Mouse (Mus musculus) left cerebral cortex, adult 2 months (tissue): ENCODE results near the gene Sfxn2. TPM values are rescaled to one million over a fixed set of nuclear protein-coding genes. Genes with fewer than 3 reads are reported as not detected.

Experiments
- DNase-seq, 2 experiments: peaks; one replicate each; pipeline ENCODE4 v3.0.0; 2021 to 2022; ENCODE audit warnings: low spot score in 2 of 2, mixed read lengths in 1 of 2; ENCODE audit errors: extremely low spot score in 1 of 2
- H3K27ac ChIP-seq: fragments of 200-600 bp; 2 replicates; pipeline ENCODE4 v1.8.1; 2022
- H3K4me3 ChIP-seq: fragments of 200-600 bp; 2 replicates; pipeline ENCODE4 v1.8.1; 2022
- CTCF ChIP-seq: fragments of 200-600 bp; IDR thresholded peaks from 2 replicates; pipeline ENCODE4 v1.8.1; 2022; ENCODE audit warnings: antibody characterized with exemption, mild to moderate bottlenecking, moderate library complexity
- intact Hi-C: fragments of 180-260 bp; cut with DNase I; formaldehyde crosslinking; loops from one replicate; pipeline ENCODE4 v1.15.1; 2025
- total RNA-seq, 2 experiments: library from RNA; stranded (reverse); gene quantifications; 2 replicates each; pipeline ENCODE4 v1.2.3; 2021

The Sfxn2 gene
- total RNA-seq, 2 experiments from 2014 or later: 4.6 to 7.4 TPM

DNA sequence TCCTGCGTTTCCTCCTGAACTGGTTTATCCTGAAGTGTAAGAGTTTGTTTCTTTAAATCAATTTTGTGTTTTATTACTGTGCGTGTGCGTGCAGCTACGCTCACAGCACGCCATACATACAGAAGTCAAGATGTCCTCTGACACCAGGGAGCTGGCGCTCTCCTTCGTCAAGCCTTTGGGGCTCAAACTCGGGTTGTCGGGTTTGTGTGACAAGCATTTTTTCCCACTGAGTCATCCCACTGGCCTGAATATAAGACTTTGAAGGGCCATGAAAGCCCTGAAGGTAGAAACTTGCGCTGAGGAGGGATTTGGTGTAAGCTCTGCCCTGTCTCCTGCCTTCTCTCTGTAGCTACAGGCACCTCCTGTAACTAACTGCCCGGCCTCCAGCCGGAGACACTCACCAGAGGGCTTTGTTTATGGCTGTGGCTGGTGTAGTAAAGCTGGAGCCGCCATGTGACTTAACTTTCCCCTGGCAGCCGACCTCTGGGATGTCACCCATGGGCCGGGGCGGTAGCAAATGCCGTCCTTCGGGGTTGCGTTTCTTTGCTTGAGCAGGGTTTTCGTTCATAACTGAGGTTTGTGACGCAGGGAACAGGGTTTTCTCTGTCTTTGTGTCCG, 69.1 kb downstream of the Sfxn2 start:
- peak overlapping the region; percentile 69 for H3K27ac ChIP-seq
- no peak for TF ChIP-seq CTCF
- no peak overlapping the region for H3K4me3 ChIP-seq
- DNase-seq: no peak
- intact Hi-C loops: loop anchor here (5.0 kb wide), 1 partner anchor 40 kb away; no protein-coding TSS in a partner anchor

DNA sequence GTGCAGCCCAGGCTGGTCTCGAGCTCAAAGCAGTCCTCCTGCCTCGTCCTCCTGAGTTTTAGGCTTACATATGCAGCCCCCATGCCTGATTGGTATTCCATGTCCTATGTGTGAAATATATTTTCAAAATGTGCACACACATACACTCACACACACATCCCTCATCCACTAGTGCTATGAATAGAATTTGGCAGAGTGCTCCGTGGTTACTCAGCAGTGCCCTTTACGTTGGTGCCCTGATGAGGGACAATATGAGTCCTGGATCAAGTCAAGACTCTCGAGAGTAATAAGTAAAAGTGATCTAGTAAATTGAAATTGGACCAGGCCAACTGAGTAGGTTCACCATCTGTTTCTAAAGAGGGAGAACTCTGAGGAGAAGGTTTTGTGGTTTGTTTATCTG, 70.1 kb downstream of the Sfxn2 start:
- no peak for DNase-seq
- Histone ChIP-seq H3K27ac (peak overlapping the region; percentile 38; the same call in 1 of the 2 replicates), H3K4me3 (no peak overlapping the region)
- TF ChIP-seq CTCF: no peak
- intact Hi-C loops: loop anchor here (5.0 kb wide), 1 partner anchor 41 kb away; no protein-coding TSS in a partner anchor

DNA sequence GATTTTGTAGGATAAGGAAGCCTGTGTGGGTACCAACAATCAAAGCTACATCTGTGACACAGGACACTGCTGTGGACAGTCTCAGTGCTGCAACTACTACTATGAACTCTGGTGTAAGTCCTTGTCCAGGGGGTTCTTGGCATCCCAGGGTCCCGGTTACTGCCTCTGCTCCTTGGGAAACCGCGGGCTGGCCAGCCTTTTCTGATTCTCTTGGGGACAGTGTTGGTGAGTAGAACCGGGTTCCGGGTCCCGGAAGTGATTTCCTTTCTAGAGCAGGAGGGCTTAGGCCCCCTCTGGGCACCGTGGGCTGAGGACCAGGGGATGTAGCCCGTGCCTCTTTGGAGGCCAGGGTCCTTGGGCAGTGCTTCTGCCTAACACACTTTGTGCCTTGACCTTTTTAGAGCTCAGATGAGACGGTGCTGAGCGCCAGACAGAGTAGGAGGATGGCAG, 71.2 kb downstream of the Sfxn2 start:
- no peak overlapping the region for H3K4me3 ChIP-seq
- TF ChIP-seq CTCF: no peak
- H3K27ac ChIP-seq: peak overlapping the region; percentile 70
- DNase-seq: no peak
- intact Hi-C loops: loop anchor here (5.0 kb wide), 1 partner anchor 42 kb away; no protein-coding TSS in a partner anchor

DNA sequence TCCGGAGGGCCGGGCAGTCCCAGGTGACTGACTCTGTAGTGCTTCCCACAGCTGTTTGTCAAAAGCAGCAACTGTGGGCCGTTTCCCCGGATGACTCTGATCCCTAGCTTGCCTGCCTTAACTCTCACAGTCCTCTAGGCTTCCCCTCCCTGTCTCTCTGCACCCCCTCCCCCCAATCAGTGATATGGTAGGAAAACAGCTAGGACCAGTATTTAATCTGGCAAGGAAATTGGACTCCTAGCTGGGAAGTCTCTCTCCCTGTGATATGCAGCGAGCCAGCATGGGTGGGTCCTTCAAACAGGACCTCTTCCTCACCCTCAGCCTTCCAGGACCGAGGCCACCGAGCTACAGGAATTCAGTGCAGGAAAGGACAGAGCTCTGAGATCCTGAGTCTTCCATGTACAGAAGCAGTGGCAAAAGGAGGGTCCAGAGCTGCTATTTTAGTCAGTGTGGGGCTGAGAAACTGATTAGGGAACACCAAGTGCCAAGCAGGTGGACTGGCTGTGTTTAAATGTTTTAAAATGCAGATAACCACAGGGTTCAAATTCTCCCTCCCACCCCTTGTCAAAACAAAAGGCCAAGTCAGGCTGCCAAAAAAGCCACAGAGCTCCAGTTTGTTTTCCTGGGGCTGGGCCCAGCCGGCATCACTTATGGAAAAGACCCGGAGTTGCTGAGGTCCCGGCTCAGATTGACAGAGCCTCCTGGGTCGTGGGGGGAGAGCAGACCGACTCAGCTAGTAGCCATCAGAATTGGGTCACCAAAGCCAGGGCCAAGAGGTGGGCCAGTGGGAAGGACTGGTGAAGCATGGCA, 71.8 kb downstream of the Sfxn2 start:
- no peak for DNase-seq
- Histone ChIP-seq H3K27ac (peak overlapping the region; percentile 70), H3K4me3 (no peak overlapping the region)
- TF ChIP-seq CTCF: no peak
- intact Hi-C loops: loop anchor here (5.0 kb wide), 1 partner anchor 43 kb away; no protein-coding TSS in a partner anchor

DNA sequence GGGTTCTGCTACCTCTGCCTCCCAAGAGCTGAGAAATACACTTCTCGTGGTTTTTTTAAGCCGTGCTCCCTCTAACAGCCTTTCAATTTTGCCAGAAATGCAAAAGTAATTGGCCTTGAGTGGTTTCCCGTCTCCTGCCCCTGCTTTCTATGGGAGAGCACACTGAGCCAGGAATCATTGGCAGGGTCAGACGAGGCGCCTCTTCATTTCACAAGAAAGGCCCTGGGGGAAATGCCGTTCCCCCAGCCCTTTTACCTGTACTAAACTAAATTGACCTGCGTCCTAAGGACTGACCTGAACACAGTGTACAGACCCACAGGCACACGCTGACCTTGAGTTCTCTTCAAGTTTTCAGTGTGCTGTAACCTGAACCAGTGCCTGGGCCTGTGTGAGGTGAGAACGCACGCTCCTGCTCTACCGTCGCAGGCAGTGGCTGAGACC, 72.9 kb downstream of the Sfxn2 start:
- no peak for DNase-seq
- no peak for TF ChIP-seq CTCF
- Histone ChIP-seq H3K27ac (peak overlapping the region; percentile 70; the same call in 1 of the 2 replicates), H3K4me3 (no peak overlapping the region)
- intact Hi-C loops: no loop called here

DNA sequence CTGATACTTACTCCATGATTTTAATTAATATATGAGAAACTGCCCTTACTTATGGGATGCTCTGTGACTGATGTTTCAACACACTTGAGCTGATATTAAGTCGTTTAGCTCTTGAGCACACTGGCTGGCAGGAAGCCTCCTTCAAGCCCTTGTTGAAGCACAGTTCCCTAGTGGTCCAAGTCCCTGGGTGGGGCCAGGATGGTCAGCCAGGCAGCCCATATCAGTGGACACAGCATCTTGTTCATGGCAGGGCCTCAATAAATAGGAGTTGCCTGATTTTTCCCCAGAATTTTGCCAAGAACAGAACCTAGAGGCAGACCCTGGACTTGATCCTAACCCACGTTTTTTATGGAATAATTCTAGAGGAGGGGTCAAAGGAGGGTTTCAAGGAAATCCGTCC, 74.1 kb downstream of the Sfxn2 start:
- DNase-seq: no peak
- Histone ChIP-seq H3K4me3 (no peak overlapping the region), H3K27ac (no peak overlapping the region)
- intact Hi-C loops: no loop called here
- TF ChIP-seq CTCF: no peak

Other genes with a start within 250 kb of the Sfxn2 start
- 100 to 1,000 TPM; 605 to 647 TPM for gene Psd, start 246.2 kb upstream of the Sfxn2 start, total RNA-seq
- gene Fbxl15, start 245.2 kb upstream of the Sfxn2 start, total RNA-seq: 10 to 100 TPM; 27.0 to 29.6 TPM
- 100 to 1,000 TPM; 188 to 196 TPM for gene Cuedc2, start 234.7 kb upstream of the Sfxn2 start, total RNA-seq
- 10 to 100 TPM; 25.5 to 25.9 TPM for gene Mfsd13a, start 232.2 kb upstream of the Sfxn2 start, total RNA-seq
- under 1 TPM; 0.66 to 0.91 TPM for gene 2310034G01Rik, start 223.1 kb upstream of the Sfxn2 start, total RNA-seq
- 100 to 1,000 TPM; 179 to 197 TPM for gene Actr1a, start 177.6 kb upstream of the Sfxn2 start, total RNA-seq
- gene Sufu, start 176.5 kb upstream of the Sfxn2 start, total RNA-seq: 10 to 100 TPM; 19.4 to 20.1 TPM
- 100 to 1,000 TPM; 114 to 121 TPM for gene Trim8, start 71.7 kb upstream of the Sfxn2 start, total RNA-seq
- gene Arl3, start 167 bp upstream of the Sfxn2 start, total RNA-seq: 100 to 1,000 TPM; 120 to 129 TPM
- gene Wbp1l, start 25.7 kb downstream of the Sfxn2 start, total RNA-seq: 10 to 100 TPM; 36.8 to 42.6 TPM
- not detected for gene Cyp17a1, start 99.8 kb downstream of the Sfxn2 start, total RNA-seq
- 10 to 100 TPM; 22.0 to 22.3 TPM for gene Borcs7, start 116.5 kb downstream of the Sfxn2 start, total RNA-seq
- gene As3mt, start 134.1 kb downstream of the Sfxn2 start, total RNA-seq: 10 to 100 TPM; 26.5 to 27.4 TPM
- gene Cnnm2, start 188.2 kb downstream of the Sfxn2 start, total RNA-seq: 10 to 100 TPM; 35.7 to 37.3 TPM